Mouse (Mus musculus) granulocyte monocyte progenitor cell, adult 5-6 weeks (primary cell): ENCODE results near the gene Pfn4. TPM values are rescaled to one million over a fixed set of nuclear protein-coding genes. Genes with fewer than 3 reads are reported as not detected.
A peak's percentile ranks its signal among the peaks of the same experiment; 100 is the strongest.
"Not testable (repeated sequence)": the region's sequence is repeated elsewhere in the genome, so short reads cannot be mapped to it uniquely, and the experiment has no call there.

Source experiments
- ATAC-seq: replicated peaks from 2 replicates; pipeline ENCODE4 v1.8.0; 2016; ENCODE audit warnings: mild to moderate bottlenecking, moderate TSS enrichment, inconsistent platforms; ENCODE audit not compliant: poor library complexity, severe bottlenecking
- total RNA-seq, 2 experiments: library from RNA; stranded (forward) in 1 of 2; stranded (reverse) in 1 of 2; fragments of 200-712, 200-1000 nt in 1 of 2; fragments of >200 nt in 1 of 2; fragmentation: Nextera tagmentation in 1 of 2; gene quantifications; 2 replicates each; pipeline ENCODE4 v1.2.3; 2014 to 2017

Pfn4 gene
- 0.70 TPM in 1 of 2 replicates, not detected in the other for total RNA-seq (2014; fragmentation: Nextera tagmentation)
- total RNA-seq (2017), result 0.78 and 1.3 TPM in 2 replicates

- peak; percentile 98 for ATAC-seq
Measured at GRCm38 (mm10) chr12:4768492-4769332, at the start of gene Pfn4, which contains the start of gene Fam228b. Pfn4 (plus strand) TSS chr12:4769022. Fam228b (minus strand) TSS chr12:4769267.

GRCm38 (mm10) chr12:4719066-4719761 lies 49.6 kb upstream of the Pfn4 start:
- peak; percentile 30; the same call in 1 of the 2 replicates for ATAC-seq

GRCm38 (mm10) chr12:4719762-4720754 lies 48.8 kb upstream of the Pfn4 start:
- no peak for ATAC-seq

- no peak for ATAC-seq
Measured at GRCm38 (mm10) chr12:4729165-4729564, 39.7 kb upstream of the Pfn4 start.

- no peak for ATAC-seq
Measured at GRCm38 (mm10) chr12:4731629-4732028, 37.2 kb upstream of the Pfn4 start.

- ATAC-seq, result no peak
Measured at GRCm38 (mm10) chr12:4732332-4732731, 36.5 kb upstream of the Pfn4 start.

DNA sequence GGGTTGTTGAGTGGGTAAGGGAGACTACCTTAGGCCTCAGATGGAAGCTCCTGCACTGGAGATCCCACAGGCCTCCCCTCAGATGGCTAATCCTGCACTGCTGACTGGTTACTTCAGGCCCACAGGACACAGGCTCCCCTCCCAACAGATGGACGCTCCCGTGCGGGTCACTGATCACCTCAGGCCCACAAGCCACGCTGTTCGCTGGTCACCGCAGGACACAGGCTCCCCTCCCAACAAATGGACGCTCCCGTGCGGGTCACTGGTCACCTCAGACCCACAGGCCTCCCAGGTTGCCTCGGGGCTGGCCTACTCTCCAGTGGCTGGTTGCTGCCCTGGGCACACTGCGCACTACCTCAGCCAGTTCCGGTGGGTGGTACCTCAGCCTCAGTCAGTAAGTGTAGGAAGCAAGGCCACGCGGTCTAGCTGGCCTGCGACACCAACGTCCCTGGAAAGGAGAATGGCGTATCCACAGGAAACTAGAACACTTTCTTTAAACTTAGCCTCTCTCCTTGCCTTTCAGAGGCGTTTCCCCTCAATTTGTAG lies 30.7 kb upstream of the Pfn4 start, which contains the start of gene Fam228a:
Gene Fam228a, minus strand, starts transcription at position 400 of the 546 bp plus-strand sequence.
- ATAC-seq, result no peak

DNA sequence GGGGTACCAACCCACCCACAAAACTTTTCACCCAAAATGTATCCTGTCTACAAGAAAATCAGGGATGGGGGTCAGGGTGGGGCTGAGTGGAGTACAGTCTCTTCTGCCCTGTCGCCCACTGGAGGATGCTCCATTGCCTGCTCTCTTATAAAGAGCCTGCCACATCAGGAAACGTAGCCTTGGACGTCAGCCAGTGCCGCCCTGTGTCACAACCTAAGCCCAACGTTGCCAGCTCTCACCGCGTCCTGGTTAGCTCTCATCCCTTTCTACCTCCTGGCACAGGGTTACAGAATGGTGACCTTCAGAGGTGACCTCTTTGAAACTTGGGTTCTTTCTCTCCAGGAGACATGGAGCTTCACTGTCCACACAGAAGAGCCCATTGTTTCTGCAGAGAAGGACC lies 28.0 kb upstream of the Pfn4 start:
- no peak for ATAC-seq

DNA sequence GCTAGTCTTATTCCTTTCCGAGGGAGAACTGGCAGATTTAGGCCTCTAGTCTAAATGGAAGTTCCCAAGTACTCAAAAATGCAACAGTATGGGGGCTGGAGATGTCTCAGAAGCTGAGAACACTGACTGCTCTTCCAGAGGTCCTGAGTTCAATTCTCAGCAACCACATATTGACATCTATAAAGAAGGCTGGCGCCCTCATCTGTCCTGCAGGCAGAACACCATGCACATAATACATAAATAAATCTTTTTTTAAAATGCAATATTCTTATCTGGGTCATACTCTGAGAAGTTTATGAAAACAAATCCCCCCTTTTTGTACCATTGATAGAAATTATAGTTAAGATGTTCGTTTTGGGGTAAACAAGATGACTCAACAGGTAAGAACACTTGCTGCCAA lies 26.6 kb upstream of the Pfn4 start:
- ATAC-seq, result no peak

DNA sequence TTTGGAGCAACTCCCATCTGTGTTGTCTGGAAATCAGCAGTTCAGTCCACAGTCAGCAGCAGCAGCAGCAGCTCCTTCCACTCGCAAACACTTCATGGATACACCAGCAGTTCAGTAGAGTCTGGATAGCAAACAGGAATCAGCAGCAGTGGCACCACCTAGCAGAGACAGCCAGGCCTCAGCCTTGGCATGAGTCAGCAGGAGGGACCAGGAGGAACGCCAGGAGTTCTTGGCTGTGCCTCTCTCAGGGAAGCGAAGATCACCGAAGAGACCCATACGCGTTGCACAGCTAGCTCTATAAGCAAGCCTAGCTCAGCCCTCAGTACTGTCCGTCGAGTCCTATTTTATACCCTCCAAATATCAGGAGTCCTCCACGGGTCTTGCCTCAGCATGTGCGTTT lies 24.3 kb upstream of the Pfn4 start:
- ATAC-seq, result no peak

DNA sequence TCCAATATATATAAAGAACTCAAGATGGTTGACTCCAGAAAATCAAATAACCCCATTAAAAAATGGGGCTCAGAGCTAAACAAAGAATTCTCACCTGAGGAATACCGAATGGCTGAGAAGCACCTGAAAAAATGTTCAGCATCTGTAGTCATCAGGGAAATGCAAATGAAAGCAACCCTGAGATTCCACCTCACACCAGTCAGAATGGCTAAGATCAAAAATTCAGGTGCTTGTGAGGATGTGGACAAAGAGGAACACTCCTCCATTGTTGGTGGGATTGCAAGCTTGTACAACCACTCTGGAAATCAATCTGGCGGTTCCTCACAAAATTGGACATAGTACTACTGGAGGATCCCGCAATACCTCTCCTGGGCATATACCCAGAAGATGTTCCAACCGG lies 14.4 kb upstream of the Pfn4 start:
- not testable (repeated sequence) for ATAC-seq

GRCm38 (mm10) chr12:4757060-4757459 lies 11.8 kb upstream of the Pfn4 start:
- ATAC-seq, result no peak

GRCm38 (mm10) chr12:4769333-4769723 lies 506 bp downstream of the Pfn4 start:
- ATAC-seq, result peak; percentile 14; the same call in 1 of the 2 replicates

GRCm38 (mm10) chr12:4774895-4775587 lies 6.2 kb downstream of the Pfn4 start:
- ATAC-seq, result no peak

- ATAC-seq, result no peak
Measured at GRCm38 (mm10) chr12:4775588-4775949, 6.7 kb downstream of the Pfn4 start.

GRCm38 (mm10) chr12:4777734-4778133 lies 8.9 kb downstream of the Pfn4 start:
- ATAC-seq, result no peak

DNA sequence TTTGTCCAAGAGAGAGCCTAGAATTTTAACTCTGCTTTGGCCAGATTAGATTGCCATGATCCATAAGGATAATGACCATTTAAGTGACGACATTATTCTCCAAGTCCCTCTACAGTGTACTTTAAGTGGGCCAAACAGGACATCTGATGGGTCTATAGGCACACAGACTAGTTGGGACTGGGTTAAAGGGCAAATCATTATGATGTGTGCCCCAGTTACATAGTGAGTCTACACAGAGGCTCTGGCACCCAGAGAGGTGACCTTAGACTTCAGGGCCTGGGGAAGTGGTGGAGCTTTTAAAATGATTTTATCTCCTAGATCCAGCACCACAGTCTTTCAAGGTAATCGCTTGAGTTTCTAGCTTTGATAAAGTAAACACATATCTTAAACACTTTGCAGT lies 11.4 kb downstream of the Pfn4 start:
- ATAC-seq, result no peak

- 0 out of 2 replicates have a peak, but pooled peaks have one; percentile 14 for ATAC-seq
Measured at GRCm38 (mm10) chr12:4781270-4781669, 12.4 kb downstream of the Pfn4 start.

- not testable (repeated sequence) for ATAC-seq
Measured at GRCm38 (mm10) chr12:4781725-4782404, 13.0 kb downstream of the Pfn4 start.
